Mouse (Mus musculus) frontal cortex, postnatal 25 days (tissue): Measurements from ENCODE around the gene Ccdc6.

Experiments used
- DNase-seq, 2 experiments: peaks; one replicate each; pipeline ENCODE4 v3.0.0; 2022; ENCODE audit warnings: low spot score in 2 of 2

Gene Ccdc6

GRCm38 (mm10) chr10:70095031-70095470 is 1.9 kb upstream of the Ccdc6 start:
- peak in 1 of 2 experiments; percentile 19 for DNase-seq

GRCm38 (mm10) chr10:70095506-70096270 is 1.2 kb upstream of the Ccdc6 start:
- DNase-seq, result no peak

DNA sequence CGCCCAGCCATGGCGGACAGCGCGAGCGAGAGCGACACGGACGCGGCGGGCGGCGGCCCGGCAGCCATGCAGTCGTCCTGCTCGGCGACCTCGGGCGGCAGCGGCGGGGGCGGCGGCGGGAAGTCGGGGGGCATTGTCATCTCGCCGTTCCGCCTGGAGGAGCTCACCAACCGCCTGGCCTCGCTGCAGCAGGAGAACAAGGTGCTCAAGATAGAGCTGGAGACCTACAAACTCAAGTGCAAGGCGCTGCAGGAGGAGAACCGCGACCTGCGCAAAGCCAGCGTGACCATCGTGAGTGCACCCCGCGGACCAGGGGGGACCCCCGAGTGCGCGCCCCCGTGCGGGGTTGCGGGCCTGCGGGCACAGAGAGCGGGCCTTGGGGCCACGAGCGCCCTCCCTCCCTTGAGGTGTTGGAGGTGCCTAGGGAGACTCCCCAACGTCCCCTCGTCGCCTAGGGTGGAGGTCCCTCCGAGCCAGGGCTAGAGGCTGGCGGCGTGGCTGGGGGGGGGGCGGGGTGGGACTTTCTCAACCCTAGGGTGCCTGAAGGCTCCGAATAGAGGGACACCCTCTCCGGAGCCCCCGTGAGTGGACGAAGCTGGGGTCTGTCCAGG is 475 bp downstream of the Ccdc6 start:
- DNase-seq, result peak; percentile 25 to 29

DNA sequence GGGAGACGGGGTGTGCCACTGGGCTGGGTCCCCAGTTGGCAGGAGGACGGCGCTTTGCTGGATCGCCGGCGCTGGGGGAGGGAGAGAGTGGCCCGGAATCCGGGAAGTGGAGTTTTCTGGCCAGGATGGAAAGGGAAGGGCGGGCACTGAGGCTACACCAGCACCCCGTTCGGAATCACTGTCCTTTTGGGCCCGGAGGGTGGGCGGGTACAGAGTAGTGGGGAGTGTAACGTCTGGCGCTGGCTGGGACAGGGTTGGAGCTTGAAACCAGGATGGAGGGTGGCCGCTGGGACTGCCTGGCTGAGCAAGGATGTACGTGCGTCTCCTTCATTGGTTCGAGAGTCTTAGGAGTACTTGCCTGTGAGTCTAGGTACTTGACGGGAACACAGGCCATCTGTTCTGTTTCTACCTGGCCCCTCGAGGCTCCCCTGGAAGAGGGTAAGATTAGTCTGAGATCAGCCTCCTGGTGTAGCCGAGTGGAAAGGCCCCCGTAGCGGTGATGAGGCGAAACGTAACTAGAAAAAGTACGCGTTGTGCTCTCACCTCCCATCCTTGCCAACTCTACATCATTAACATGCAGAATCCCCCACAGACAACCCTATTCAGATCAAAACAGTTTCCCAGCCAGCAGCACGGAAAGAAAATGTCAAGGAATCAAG is 1.1 kb downstream of the Ccdc6 start:
- DNase-seq, result peak; percentile 46 to 50

GRCm38 (mm10) chr10:70098626-70099025 is 1.7 kb downstream of the Ccdc6 start:
- no peak for DNase-seq

GRCm38 (mm10) chr10:70099052-70099451 is 2.1 kb downstream of the Ccdc6 start:
- no peak for DNase-seq

GRCm38 (mm10) chr10:70102086-70102485 is 5.2 kb downstream of the Ccdc6 start:
- DNase-seq, result no peak

DNA sequence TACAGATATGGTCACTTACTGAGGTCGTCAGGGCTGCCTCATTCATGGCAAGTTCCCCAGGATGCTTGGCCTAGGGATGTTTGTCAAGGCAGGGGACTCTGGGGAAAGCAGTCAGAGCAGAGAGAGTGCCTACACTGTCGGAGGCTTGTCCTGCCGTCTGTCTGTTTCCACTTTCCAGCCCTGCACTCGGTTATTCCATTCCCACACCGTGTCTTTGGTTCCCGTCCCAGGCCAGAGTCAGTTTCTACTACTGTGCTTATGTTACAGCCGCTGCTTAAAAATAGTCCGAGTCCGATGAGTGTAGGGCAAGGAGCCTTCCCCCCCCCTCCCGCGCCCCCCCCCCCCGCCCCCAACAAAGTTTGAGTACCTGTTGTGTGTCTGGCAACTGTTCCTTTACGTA is 11.1 kb downstream of the Ccdc6 start:
- DNase-seq, result no peak

- DNase-seq, result no peak
These were observed 13.1 kb downstream of the Ccdc6 start for GRCm38 (mm10) chr10:70109974-70110373.

GRCm38 (mm10) chr10:70110815-70111214 is 13.9 kb downstream of the Ccdc6 start:
- no peak for DNase-seq

DNA sequence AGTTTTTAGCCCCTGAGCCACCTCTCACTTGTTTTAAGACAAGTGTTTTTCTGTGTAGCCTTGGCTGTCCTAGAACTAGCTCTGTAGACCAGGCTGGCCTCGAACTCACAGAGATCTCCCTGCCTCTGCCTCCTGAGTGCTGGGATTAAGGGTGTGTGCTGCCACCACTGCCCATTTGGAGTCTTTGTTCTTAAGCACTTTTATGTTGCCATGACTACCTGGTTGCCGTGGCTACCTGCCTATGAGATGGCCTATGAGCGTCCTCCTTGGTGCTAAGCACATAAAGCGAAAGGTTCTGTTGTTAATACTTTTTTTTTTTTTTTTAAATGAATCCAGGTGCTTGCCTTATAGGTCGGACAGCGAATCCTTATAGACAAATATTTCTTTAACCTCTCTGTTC is 14.7 kb downstream of the Ccdc6 start:
- no peak for DNase-seq

DNA sequence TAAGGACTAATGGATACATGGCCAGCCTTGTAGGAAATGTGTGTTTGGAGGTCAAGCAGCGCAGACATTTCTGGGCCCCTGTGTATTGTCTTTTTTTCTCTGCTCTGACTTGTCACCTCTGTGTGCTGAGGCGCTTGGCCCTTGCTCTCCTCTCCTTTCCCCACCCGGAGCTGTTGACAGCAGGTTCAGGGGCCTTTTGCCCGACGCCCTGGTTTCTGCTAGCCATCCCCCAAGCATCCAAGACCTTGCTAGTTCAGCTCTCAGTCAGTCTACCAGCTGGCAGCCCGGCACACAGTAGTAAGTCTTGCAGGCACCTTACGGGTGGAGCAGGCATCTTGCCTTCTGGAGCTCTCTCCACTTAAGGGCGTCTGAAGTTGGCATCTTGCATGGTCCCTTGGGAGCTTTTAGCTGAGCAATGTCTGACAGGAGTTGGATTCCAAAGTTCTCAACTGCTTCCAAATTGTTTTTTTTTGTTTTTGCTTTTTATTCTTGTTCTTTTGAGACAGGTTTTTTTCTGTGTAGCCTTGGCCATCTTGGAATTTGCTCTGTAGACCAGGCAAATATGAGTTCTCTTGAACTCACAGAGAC is 17.2 kb downstream of the Ccdc6 start:
- no peak for DNase-seq

GRCm38 (mm10) chr10:70116454-70116853 is 19.5 kb downstream of the Ccdc6 start:
- no peak for DNase-seq

GRCm38 (mm10) chr10:70119451-70119850 is 22.5 kb downstream of the Ccdc6 start:
- DNase-seq, result no peak

DNA sequence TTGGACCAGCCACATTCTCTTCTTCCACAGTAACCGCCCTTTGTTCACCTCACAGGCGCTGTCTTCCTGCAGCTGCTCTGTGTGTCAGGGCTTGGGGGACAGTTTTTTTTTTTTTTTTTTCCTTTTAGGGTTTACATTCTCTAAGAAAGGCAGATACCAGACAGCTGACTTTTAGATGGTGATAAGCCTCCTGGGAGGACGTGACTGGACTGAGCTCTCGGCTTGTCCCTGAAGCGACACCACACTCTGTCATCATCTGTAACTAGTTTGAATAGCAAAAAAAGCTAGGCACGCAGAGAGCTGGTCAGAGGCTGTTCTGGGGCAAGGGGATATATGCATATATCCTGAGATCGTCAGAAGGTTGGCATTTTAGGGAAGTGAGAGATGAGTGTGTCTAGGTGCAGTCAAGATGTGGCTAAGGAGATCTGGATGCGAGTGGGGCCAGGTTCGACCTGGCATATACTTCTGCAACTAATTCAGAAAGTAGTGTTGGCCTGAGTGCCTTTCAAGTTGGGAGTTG is 23.0 kb downstream of the Ccdc6 start:
- DNase-seq, result no peak

GRCm38 (mm10) chr10:70120671-70121405 is 23.9 kb downstream of the Ccdc6 start:
- no peak for DNase-seq

DNA sequence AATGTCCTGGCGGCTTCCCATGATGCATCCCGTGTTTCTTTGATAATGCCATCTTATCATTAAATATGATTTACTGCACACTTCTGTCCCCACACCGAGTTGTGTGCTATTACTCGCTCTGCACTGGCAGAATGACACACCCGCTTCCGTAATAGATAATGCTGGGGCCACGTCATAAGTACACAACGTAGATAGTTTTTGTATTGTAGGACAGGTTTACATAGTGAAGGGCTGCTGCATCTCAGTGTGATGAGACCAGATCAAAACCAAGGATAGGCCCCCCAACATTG is 24.4 kb downstream of the Ccdc6 start:
- DNase-seq, result no peak

- no peak for DNase-seq
These were observed 26.5 kb downstream of the Ccdc6 start for GRCm38 (mm10) chr10:70123454-70123853.

DNA sequence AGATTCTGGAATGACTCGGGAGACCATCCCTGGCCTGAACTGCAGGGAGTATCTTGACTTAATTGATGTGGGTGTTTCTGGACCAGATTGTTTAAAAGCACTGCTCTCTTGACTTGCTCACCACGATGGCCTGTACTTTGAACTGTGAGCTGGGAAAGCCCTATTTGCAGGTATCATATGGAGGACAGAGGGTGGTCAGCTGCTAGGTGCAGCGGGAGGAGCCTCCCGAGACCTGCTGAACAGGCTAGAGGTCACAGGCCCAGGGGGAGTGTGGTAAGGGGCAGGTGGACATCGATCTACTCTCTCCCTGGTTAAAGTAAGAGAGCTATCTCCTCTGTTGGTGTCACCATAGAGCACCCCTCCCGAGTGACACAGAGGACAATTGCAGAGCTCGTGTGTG is 28.6 kb downstream of the Ccdc6 start:
- DNase-seq, result no peak

DNA sequence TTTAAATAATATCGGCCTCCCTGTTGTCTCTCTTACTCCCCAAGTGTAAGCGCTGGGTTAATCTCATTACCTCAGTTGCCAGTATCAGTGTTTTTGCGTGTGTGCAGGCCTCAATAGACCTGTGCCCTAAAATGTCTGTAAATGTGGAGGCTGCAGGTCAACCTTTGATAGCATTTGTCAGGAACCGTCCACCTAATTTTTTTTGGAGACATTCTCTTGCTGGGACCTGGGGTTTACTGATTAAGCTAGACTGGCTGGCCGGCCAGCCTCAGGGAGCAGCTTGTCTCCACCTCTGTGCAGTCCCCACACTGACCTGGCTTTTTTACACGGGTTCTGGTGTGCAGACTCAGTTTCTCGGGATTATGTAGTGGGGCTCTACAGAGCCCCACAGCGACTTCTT is 30.4 kb downstream of the Ccdc6 start:
- DNase-seq, result no peak

DNA sequence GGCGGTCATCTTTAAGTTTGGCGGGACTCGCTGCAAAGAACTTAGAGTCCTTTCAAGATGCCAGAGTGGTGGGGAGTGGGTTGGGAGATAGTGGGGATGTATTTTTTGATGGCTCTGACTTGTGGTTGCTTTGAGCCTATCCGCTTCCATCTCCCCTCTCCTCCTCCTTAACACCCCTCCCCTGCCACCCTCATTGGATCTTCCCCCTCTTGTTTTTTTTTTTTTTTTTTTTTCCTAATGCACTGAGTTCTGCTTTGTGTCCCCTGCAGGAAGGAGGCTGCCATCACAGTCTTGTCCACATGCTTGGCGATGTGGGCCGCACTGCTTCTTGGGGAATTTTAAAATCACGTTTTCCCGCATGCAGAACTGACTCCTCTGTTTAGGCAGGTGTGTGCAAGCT is 31.5 kb downstream of the Ccdc6 start:
- no peak for DNase-seq

DNA sequence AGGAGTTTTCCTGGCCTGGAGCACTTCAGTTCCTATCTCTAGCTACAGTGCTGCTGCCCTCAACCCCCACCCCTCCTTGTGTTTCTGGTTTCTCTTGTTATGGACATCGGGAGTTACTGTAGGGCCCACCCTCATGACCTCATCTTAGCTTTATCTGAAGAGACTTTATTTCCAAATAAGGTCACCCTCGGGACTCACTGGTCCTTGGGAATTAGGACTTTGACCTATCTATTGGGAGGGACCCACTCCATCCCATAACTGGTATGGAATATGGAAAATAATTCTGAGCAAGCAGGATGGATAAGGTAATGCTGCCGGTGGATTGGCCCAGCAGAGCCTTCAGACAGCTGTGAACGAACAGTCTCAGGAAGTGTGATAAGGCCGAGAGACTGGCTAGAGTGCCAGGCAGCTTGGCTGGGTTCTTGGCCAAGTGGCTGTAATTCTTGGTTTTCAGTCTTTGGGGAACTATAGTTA is 35.2 kb downstream of the Ccdc6 start:
- no peak for DNase-seq
